Mouse (Mus musculus): ENCODE data around the gene Rtbdn.

The Rtbdn gene

DNA sequence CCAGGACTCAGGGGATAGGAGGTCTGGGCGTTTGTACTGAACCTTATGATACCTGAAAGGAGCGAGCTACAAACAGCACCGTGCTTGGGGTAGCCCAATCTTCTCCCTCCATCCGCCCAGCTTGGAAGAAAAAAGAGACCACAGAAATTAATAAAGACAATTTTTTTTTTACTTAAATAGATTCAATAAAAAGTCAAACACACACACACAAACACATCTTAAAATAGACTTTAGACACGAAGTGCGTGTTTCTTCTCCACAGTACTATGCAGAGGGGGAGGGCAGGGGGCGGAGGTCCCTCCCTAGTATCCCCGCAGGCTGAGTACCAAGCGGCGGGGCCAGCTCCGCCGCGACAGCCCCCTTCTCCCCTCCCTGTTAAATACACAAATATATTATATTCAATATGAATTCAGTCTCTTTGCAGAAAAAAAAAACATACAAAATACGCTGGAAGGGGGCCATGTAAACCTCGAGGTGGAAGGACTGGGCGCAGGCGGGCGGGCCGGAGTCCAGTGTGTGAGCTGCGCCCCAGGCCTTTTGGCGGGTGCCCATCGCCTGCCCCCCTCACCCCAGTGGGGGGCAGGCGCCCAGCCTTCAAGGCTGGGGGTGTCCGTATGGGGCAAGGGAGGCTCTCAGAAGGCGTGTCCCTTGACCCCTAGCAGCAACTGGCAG lies 30.1 kb downstream of the Rtbdn start:
- Histone ChIP-seq H3K27me3 (ENCODE audit: insufficient read depth, low read length) (no peaks in the 10 kb centered on the region), H3K4me1 (replicated peaks; ENCODE audit: low read depth, low read length) (peaks cover 55% of the 10 kb centered on the region), H3K4me3 (replicated peaks; ENCODE audit: low read length) (peak overlapping the region; percentile 91), H3K9me3 (ENCODE audit: low read length) (no peaks in the 10 kb centered on the region), H3K36me3 (ENCODE audit: insufficient read depth, low read length) (peaks cover 27% of the 10 kb centered on the region)
- TF ChIP-seq CTCF (conservative IDR thresholded peaks at IDR 0.05; ENCODE audit: low read length) (no peak), POU5F1 (IDR thresholded peaks at IDR 0.05; ENCODE audit: borderline replicate concordance, low read length) (no peak), NANOG (IDR thresholded peaks at IDR 0.05; ENCODE audit: borderline replicate concordance, low read length) (no peak)

DNA sequence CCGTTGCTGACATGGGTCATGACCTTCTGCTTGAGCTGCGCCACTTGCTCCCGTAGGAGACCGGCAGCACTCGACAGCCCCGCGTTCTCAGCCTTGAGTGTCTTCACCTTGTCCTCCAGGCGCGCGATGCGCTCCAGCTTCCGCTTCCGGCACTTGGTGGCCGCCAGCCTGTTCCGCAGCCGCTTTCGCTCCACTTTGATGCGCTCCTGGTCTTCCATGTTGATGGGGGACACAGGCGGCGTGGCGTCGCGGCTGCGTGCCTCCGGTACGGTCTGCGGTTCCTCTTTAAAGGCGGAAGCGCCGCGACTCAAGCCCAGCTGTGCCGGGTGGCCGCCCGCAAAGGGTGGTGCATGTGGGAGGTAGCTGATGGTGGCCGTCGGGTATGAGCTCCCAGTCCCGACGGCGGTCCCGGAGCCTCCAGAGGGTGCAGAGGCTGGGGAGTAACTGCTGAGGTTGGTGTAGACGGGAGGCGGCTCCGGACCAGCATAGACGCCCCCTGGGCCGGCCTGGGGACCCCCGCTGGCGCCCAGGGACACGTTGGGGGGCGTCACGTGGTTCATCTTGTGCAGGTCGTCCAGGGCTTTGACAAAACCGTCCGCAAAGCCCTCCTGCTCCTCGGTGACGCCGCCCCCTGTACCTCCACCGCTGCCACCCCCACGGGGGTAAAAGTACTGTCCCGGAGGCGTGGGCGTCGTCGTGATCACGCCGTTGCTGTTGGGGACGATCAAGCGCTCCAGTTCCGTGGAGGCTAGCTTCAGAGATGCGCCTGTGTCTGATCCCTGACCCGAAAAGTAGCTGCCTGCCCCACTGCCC lies 30.9 kb downstream of the Rtbdn start:
- TF ChIP-seq NANOG (IDR thresholded peaks at IDR 0.05; ENCODE audit: borderline replicate concordance, low read length) = no peak
- TF ChIP-seq CTCF (conservative IDR thresholded peaks at IDR 0.05; ENCODE audit: low read length) = no peak
- no peak for TF ChIP-seq POU5F1 (IDR thresholded peaks at IDR 0.05; ENCODE audit: borderline replicate concordance, low read length)
- H3K36me3 ChIP-seq (ENCODE audit: insufficient read depth, low read length) = peaks cover 21% of the 10 kb centered on the region
- H3K27me3 ChIP-seq (ENCODE audit: insufficient read depth, low read length) = no peaks in the 10 kb centered on the region
- peaks cover 63% of the 10 kb centered on the region for H3K4me1 ChIP-seq (replicated peaks; ENCODE audit: low read depth, low read length)
- H3K9me3 ChIP-seq (ENCODE audit: low read length) = no peaks in the 10 kb centered on the region
- H3K4me3 ChIP-seq (replicated peaks; ENCODE audit: low read length) = peak overlapping the region; percentile 91

DNA sequence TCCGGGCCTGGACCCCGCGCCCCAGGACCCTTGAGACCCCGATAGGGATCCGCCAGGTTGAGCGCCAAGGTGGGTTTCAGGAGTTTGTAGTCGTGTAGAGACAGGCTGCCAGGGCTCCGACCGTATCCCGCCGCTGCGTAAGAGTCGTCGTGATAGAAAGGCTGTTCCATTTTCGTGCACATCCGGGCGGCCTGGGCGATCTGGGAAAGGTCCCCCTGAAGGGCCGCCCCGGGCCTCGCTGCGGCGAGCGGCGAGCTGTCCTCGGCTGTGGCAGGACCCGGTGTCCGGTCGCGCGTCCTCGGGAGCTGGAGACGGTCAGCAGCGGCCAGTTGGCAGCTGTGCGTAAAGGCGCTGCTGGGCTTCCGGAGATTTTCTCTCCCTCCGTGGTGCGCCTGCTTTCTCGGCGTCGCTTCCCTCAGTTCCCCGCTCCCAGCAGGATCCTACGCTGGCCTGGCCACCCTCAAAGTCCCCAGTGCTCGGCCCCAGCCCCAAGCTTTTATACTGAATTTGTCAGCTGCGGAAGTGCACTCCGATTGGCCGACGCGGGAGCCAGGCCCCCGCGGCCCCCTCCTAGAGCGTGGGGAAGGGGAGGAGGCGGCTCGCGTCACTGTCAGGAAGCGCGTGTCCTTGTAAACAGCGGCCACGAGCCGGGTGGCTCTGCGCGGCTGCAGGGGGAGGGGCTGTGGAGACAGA lies 31.6 kb downstream of the Rtbdn start, which contains the start of gene Junb:
Gene Junb (minus strand): TSS at position 471 of the 693 bp plus-strand sequence.
- H3K27me3 ChIP-seq (ENCODE audit: insufficient read depth, low read length) = no peaks in the 10 kb centered on the region
- peaks cover 16% of the 10 kb centered on the region for H3K36me3 ChIP-seq (ENCODE audit: insufficient read depth, low read length)
- peak within 1 kb of the TSS; percentile 91 for H3K4me3 ChIP-seq (replicated peaks; ENCODE audit: low read length)
- no peak for TF ChIP-seq CTCF (conservative IDR thresholded peaks at IDR 0.05; ENCODE audit: low read length)
- H3K9me3 ChIP-seq (ENCODE audit: low read length) = no peaks in the 10 kb centered on the region
- H3K4me1 ChIP-seq (replicated peaks; ENCODE audit: low read depth, low read length) = peaks cover 68% of the 10 kb centered on the region

DNA sequence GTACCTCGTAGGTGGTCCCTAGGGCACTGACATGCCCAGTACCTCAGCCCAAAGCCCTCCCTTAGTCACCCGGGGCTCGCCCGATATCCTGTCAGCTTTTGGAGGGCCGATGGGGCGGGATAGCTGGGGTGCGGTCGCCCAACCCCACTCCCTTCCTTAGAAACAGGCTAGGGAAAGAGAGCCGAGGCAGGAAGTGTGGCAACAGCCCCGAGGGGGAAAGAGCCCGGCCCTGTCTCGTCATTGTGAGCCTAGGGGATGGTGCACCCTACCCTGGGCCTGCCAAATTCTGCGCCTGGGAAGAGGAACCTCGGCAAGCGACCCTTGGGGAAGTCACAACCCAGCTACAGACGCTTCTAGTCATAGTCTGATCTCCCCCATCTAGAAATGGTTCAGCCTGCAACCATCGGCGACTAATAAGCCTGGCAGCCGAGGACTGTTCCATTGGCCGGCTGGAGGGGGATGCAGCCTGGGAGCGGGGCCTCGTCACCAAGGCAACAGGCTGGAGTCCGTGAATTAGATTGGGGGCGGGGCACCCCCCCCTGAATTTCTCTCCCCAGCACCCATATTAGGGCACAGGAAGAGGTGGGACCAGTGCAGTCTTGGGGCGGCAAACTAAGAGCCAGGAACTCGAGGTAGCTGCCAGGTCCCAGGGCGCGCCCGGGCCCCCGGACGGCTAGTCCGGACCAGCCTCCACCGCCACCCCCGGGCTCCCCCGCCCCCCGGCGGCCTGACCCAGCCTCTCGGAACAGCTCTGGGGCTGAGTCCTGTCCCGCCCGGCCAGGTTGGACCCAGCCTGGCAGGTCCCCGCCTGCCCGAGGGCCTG lies 33.0 kb downstream of the Rtbdn start:
- TF ChIP-seq POU5F1 (IDR thresholded peaks at IDR 0.05; ENCODE audit: borderline replicate concordance, low read length) (no peak), NANOG (IDR thresholded peaks at IDR 0.05; ENCODE audit: borderline replicate concordance, low read length) (no peak), CTCF (conservative IDR thresholded peaks at IDR 0.05; ENCODE audit: low read length) (no peak)

DNA sequence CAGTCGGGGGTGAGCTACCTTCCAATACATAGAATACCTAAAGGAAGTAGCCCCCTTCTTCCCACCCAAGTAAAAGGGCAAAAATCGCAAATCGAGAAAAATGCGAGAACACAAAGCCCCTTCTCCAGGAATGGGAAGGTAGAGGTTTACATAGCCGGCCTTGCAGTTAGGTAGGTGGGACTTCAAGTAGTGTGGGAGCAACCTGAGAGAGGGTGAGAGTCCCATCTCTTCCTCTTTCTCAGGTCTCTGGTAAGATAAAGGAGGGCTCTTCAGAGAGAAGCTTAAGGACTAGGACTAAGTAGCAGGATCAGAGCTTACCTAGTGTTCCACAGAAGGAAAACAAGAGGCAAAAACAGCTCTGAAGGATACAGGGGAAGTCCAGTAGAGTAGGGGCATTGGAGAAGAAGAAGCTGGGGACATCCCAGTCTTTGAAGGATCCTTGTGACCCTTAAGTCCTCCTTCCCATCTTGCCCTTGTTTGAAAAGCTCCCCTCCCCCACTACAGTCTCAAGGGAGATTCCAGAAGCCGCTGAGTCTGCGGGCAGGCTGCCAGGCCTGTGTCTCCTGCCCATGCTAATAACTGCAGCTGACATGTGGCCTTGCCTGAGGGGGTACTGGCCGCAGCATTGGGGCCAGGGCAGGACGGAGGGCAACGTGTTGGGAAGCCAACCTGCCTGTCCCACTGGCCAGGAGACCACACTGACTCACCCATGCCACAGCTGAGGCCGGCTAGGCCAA lies 34.0 kb downstream of the Rtbdn start:
- no peaks in the 10 kb centered on the region for H3K9me3 ChIP-seq (ENCODE audit: low read length)
- H3K27me3 ChIP-seq (ENCODE audit: insufficient read depth, low read length) = no peaks in the 10 kb centered on the region
- H3K4me3 ChIP-seq (replicated peaks; ENCODE audit: low read length) = peak overlapping the region; percentile 91
- TF ChIP-seq POU5F1 (IDR thresholded peaks at IDR 0.05; ENCODE audit: borderline replicate concordance, low read length) (no peak), CTCF (conservative IDR thresholded peaks at IDR 0.05; ENCODE audit: low read length) (no peak), NANOG (IDR thresholded peaks at IDR 0.05; ENCODE audit: borderline replicate concordance, low read length) (no peak)
- H3K4me1 ChIP-seq (replicated peaks; ENCODE audit: low read depth, low read length) = peaks cover 68% of the 10 kb centered on the region
- H3K36me3 ChIP-seq (ENCODE audit: insufficient read depth, low read length) = peaks cover 13% of the 10 kb centered on the region; the same call in 1 of the 2 replicates

More for the DNA sequence above, 33.0 kb downstream of the Rtbdn start:
- Histone ChIP-seq H3K27me3 (ENCODE audit: insufficient read depth, low read length) (no peaks in the 10 kb centered on the region), H3K36me3 (ENCODE audit: insufficient read depth, low read length) (peaks cover 13% of the 10 kb centered on the region; the same call in 1 of the 2 replicates), H3K4me1 (replicated peaks; ENCODE audit: low read depth, low read length) (peaks cover 70% of the 10 kb centered on the region), H3K4me3 (replicated peaks; ENCODE audit: low read length) (peak overlapping the region; percentile 91), H3K9me3 (ENCODE audit: low read length) (no peaks in the 10 kb centered on the region)

DNA sequence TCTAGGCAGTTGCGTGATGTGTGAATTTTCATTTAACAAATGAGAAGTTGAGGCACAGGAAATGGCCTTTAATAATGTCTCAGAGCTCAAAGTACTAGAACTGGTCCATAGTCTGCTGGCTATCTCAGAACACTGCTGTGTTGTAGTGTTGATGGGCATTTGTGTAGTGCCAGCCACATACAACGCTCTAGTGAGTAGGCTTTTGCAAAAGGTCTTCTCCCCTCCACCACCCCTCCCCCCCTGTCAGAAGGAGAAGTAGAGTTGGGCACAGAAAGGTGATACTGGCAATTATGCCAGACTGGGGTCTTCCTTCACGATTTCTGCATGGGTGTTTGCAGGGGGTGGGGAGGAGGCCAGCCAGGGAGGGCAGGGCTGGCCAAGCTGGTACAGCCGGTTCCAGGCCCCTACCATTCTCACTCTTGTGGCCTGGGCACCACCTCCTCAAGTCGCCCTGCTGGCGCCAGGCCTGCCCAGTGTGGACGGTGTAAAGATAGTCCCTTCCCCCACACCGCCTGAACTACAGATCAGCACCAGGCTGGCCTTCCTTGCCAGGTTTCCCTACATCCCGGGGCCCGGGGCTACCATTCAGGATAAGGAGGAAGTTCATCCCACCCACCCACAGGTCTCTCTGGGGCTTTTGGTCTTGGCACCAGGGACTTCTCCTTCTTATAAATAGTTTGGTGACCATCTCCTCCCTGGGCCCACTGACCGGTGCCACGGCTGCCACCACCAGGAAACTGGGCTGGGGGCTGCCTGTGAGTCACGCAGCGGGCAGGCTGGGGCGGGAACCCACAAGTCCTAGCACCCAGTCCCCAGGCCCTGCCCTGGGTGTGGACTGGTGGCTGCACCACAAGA lies 35.1 kb downstream of the Rtbdn start:
- Histone ChIP-seq H3K36me3 (ENCODE audit: insufficient read depth, low read length) (peaks cover 13% of the 10 kb centered on the region; the same call in 1 of the 2 replicates), H3K9me3 (ENCODE audit: low read length) (no peaks in the 10 kb centered on the region), H3K27me3 (ENCODE audit: insufficient read depth, low read length) (no peaks in the 10 kb centered on the region), H3K4me3 (replicated peaks; ENCODE audit: low read length) (peak overlapping the region; percentile 39), H3K4me1 (replicated peaks; ENCODE audit: low read depth, low read length) (peaks cover 75% of the 10 kb centered on the region)
- no peak for TF ChIP-seq CTCF (conservative IDR thresholded peaks at IDR 0.05; ENCODE audit: low read length)
- no peak for TF ChIP-seq NANOG (IDR thresholded peaks at IDR 0.05; ENCODE audit: borderline replicate concordance, low read length)
- TF ChIP-seq POU5F1 (IDR thresholded peaks at IDR 0.05; ENCODE audit: borderline replicate concordance, low read length) = no peak
